In genomic region chr9:83068246-83068645, GRCm38 (mm10) we compare ENCODE assay signal across 21 mouse cellular contexts.
"Had no signal": no experiment of that assay in that cellular context is flagged by ENCODE, and none has a peak within 500 bp of the region (broad histone marks: within the 10 kb centered on the region; RNA-seq: fewer than 3 reads in every experiment).

No protein-coding gene starts in this region.

- H3K9ac ChIP-seq: kidney, embryonic 15.5 days; limb, embryonic 13.5 days; liver, embryonic 14.5 days; liver, postnatal 0 days; lung, embryonic 14.5 days; midbrain, embryonic 12.5 days; midbrain, embryonic 15.5 days; neural tube, embryonic 12.5 days; neural tube, embryonic 15.5 days; stomach, embryonic 15.5 days had no signal

- H3K4me3 ChIP-seq: kidney, embryonic 15.5 days; limb, embryonic 10.5 days; limb, embryonic 13.5 days; midbrain, embryonic 12.5 days; midbrain, embryonic 15.5 days; neural tube, embryonic 12.5 days; neural tube, embryonic 15.5 days; stomach, embryonic 15.5 days had no signal

- H3K9me3 ChIP-seq: kidney, embryonic 15.5 days; limb, embryonic 10.5 days; limb, embryonic 13.5 days; midbrain, embryonic 12.5 days; midbrain, embryonic 15.5 days; neural tube, embryonic 12.5 days; neural tube, embryonic 15.5 days; stomach, embryonic 15.5 days had no signal

- H3K27me3 ChIP-seq: kidney, embryonic 15.5 days; limb, embryonic 13.5 days; midbrain, embryonic 12.5 days; midbrain, embryonic 15.5 days; neural tube, embryonic 12.5 days; neural tube, embryonic 15.5 days; stomach, embryonic 15.5 days had no signal

- ATAC-seq: liver, postnatal 0 days; lung, postnatal 0 days; midbrain, embryonic 15.5 days had no signal

- H3K4me2 ChIP-seq: kidney, embryonic 15.5 days; limb, embryonic 13.5 days; lung, embryonic 14.5 days; midbrain, embryonic 12.5 days; midbrain, embryonic 15.5 days; neural tube, embryonic 12.5 days; neural tube, embryonic 15.5 days; stomach, embryonic 15.5 days had no signal

- H3K4me1 ChIP-seq: kidney, embryonic 15.5 days; limb, embryonic 10.5 days; limb, embryonic 13.5 days; midbrain, embryonic 12.5 days; midbrain, embryonic 15.5 days; neural tube, embryonic 12.5 days; neural tube, embryonic 15.5 days; stomach, embryonic 15.5 days had no signal

- H3K36me3 ChIP-seq: kidney, embryonic 15.5 days; limb, embryonic 10.5 days; limb, embryonic 13.5 days; midbrain, embryonic 12.5 days; midbrain, embryonic 15.5 days; neural tube, embryonic 12.5 days; neural tube, embryonic 15.5 days; stomach, embryonic 15.5 days had no signal

- H3K27ac ChIP-seq: kidney, embryonic 15.5 days; limb, embryonic 10.5 days; limb, embryonic 13.5 days; liver, embryonic 14.5 days; macrophage; midbrain, embryonic 12.5 days; midbrain, embryonic 15.5 days; neural tube, embryonic 12.5 days; neural tube, embryonic 15.5 days; stomach, embryonic 15.5 days had no signal

- DNase-seq: kidney, postnatal 10 days; kidney, postnatal 36 days; liver; liver, postnatal 0 days; lung, embryonic 14.5 days; right cerebral cortex, adult 18-20 months; right cerebral cortex, postnatal 14 days; right cerebral cortex, postnatal 4 days; spleen, adult 18-20 months; thymus, postnatal 25 days had no signal
